ENCODE assay signal across 14 mouse cellular contexts in genomic region chr3:54795806-54796205, GRCm38 (mm10). TPM values are rescaled to one million over a fixed set of nuclear protein-coding genes. Genes with fewer than 3 reads are reported as not detected.
DNase-seq lines count a peak whose midpoint lies in the region; ATAC-seq and TF ChIP-seq lines count a peak whose summit lies in the region.
"Had no signal": no experiment of that assay in that cellular context is flagged by ENCODE, and none has a peak within 500 bp of the region (broad histone marks: within the 10 kb centered on the region; RNA-seq: fewer than 3 reads in every experiment).

No protein-coding gene starts in this region.

- peak; percentile 47 for TF ChIP-seq CTCF in kidney, postnatal 0 days (IDR thresholded peaks at IDR 0.05; ENCODE audit: low read depth)
- TF ChIP-seq CTCF in CH12.LX (conservative IDR thresholded peaks at IDR 0.05 in 1 of 2, IDR thresholded peaks at IDR 0.05 in 1 of 2; ENCODE audit: low read depth in 2 of 2, low read length in 2 of 2), result peak; percentile 45 to 58

- H3K9me3 ChIP-seq in embryonic facial prominence, embryonic 11.5 days (replicated peaks; ENCODE audit: control insufficient read depth, low read length), result no peaks in the 10 kb centered on the region
- peaks cover 9% of the 10 kb centered on the region; the same call in 1 of the 2 replicates for H3K9me3 ChIP-seq in embryonic facial prominence, embryonic 10.5 days
- H3K9me3 ChIP-seq in kidney, postnatal 0 days (replicated peaks; ENCODE audit: low read length), result no peaks in the 10 kb centered on the region
- H3K9me3 ChIP-seq in kidney, embryonic 14.5 days (ENCODE audit: control insufficient read depth, low read length), result peaks cover 6% of the 10 kb centered on the region
- peaks cover 8% of the 10 kb centered on the region for H3K9me3 ChIP-seq in CH12.LX (replicated peaks; ENCODE audit: low read length)

- H3K4me1 ChIP-seq in embryonic facial prominence, embryonic 11.5 days (ENCODE audit: control insufficient read depth, insufficient read depth, low read length), result no peaks in the 10 kb centered on the region
- H3K4me1 ChIP-seq in embryonic facial prominence, embryonic 10.5 days, result peaks cover 3% of the 10 kb centered on the region; the same call in 1 of the 2 replicates
- H3K4me1 ChIP-seq in kidney, postnatal 0 days (replicated peaks; ENCODE audit: insufficient read depth, low read length), result no peaks in the 10 kb centered on the region
- no peaks in the 10 kb centered on the region for H3K4me1 ChIP-seq in kidney, embryonic 14.5 days (ENCODE audit: control insufficient read depth, insufficient read depth, low read length)
- H3K4me1 ChIP-seq in CH12.LX (ENCODE audit: control insufficient read depth in 1 of 2, insufficient read depth in 2 of 2), result no peaks in the 10 kb centered on the region
- H3K4me1 ChIP-seq: hindbrain, embryonic 10.5 days; limb, embryonic 13.5 days; neural tube, embryonic 12.5 days had no signal

- no peak overlapping the region for H3K27ac ChIP-seq in embryonic facial prominence, embryonic 11.5 days (replicated peaks; ENCODE audit: low read depth, low read length)
- H3K27ac ChIP-seq in embryonic facial prominence, embryonic 10.5 days (replicated peaks), result no peak overlapping the region
- H3K27ac ChIP-seq in kidney, postnatal 0 days, result no peak overlapping the region
- H3K27ac ChIP-seq in kidney, embryonic 14.5 days (ENCODE audit: low read depth, low read length), result no peak overlapping the region
- no peak overlapping the region for H3K27ac ChIP-seq in CH12.LX (ENCODE audit: insufficient read depth, low read depth)
- H3K27ac ChIP-seq: hindbrain, embryonic 10.5 days; limb, embryonic 13.5 days; neural tube, embryonic 12.5 days had no signal

- H3K4me3 ChIP-seq in embryonic facial prominence, embryonic 11.5 days (ENCODE audit: low read depth, low read length), result no peak overlapping the region
- no peak overlapping the region for H3K4me3 ChIP-seq in embryonic facial prominence, embryonic 10.5 days
- H3K4me3 ChIP-seq in kidney, postnatal 0 days (replicated peaks; ENCODE audit: low read depth, low read length), result no peak overlapping the region
- no peak overlapping the region for H3K4me3 ChIP-seq in kidney, embryonic 14.5 days (ENCODE audit: low read length)
- no peak overlapping the region for H3K4me3 ChIP-seq in CH12.LX (replicated peaks in 1 of 3; ENCODE audit: low read depth in 2 of 3, low read length in 2 of 3, poor library complexity in 1 of 3)
- H3K4me3 ChIP-seq: hindbrain, embryonic 10.5 days; limb, embryonic 13.5 days; neural tube, embryonic 12.5 days had no signal

- peak; percentile 38 for DNase-seq in embryonic facial prominence, embryonic 11.5 days (ENCODE audit: low spot score)
- DNase-seq in embryonic facial prominence, embryonic 10.5 days (ENCODE audit: low spot score), result no peak
- no peak for DNase-seq in kidney, postnatal 0 days (ENCODE audit: low spot score)
- DNase-seq in CH12.LX (ENCODE audit: extremely low read depth) (no peak), adipocyte (ENCODE audit: low spot score) (peak; percentile 43)
- DNase-seq in urinary bladder, postnatal 10 days (ENCODE audit: low spot score), result no peak
- DNase-seq in ovary, postnatal 14 days (ENCODE audit: low spot score), result no peak
- DNase-seq: adrenal gland, postnatal 25 days had no signal

- no peaks in the 10 kb centered on the region for H3K27me3 ChIP-seq in embryonic facial prominence, embryonic 11.5 days (ENCODE audit: control insufficient read depth, insufficient read depth, low read length)
- H3K27me3 ChIP-seq in embryonic facial prominence, embryonic 10.5 days (replicated peaks; ENCODE audit: low read depth, poor library complexity, severe bottlenecking), result 0 out of 2 replicates have a peak, but pooled peaks cover 10% of the 10 kb centered on the region
- no peaks in the 10 kb centered on the region for H3K27me3 ChIP-seq in kidney, postnatal 0 days (ENCODE audit: insufficient read depth, low read length)
- H3K27me3 ChIP-seq in kidney, embryonic 14.5 days (ENCODE audit: control insufficient read depth, insufficient read depth, low read length), result no peaks in the 10 kb centered on the region
- no peaks in the 10 kb centered on the region for H3K27me3 ChIP-seq in CH12.LX (replicated peaks)
- H3K27me3 ChIP-seq: limb, embryonic 13.5 days; neural tube, embryonic 12.5 days had no signal

- H3K9ac ChIP-seq in embryonic facial prominence, embryonic 11.5 days (replicated peaks; ENCODE audit: low read length), result no peak overlapping the region
- no peak overlapping the region for H3K9ac ChIP-seq in kidney, postnatal 0 days (ENCODE audit: low read depth, low read length)
- no peak overlapping the region for H3K9ac ChIP-seq in kidney, embryonic 14.5 days (ENCODE audit: low read depth, low read length)
- no peak overlapping the region for H3K9ac ChIP-seq in CH12.LX (ENCODE audit: insufficient read depth, low read depth)
- H3K9ac ChIP-seq: limb, embryonic 13.5 days; neural tube, embryonic 12.5 days had no signal

- in situ Hi-C loops in CH12.LX (cut with MboI; ENCODE audit: low pct_ligation_motif_present, low pct_unique_long_range_greater_than_20kb, low sequenced_read_pairs), result no loop called here

- dilution Hi-C loops in CH12.LX (cut with MboI; ENCODE audit: extremely low pct_ligation_motif_present, extremely low pct_unique_long_range_greater_than_20kb, low sequenced_read_pairs), result no loop called here

- no peaks in the 10 kb centered on the region for H3K79me2 ChIP-seq in CH12.LX (replicated peaks; ENCODE audit: control insufficient read depth, extremely low read depth, insufficient read depth, poor library complexity, severe bottlenecking)

- no peak for TF ChIP-seq EP300 in CH12.LX (IDR thresholded peaks at IDR 0.05; ENCODE audit: low read length)

- H3K36me3 ChIP-seq in embryonic facial prominence, embryonic 11.5 days (replicated peaks; ENCODE audit: control insufficient read depth, insufficient read depth, low read depth, low read length), result no peaks in the 10 kb centered on the region
- H3K36me3 ChIP-seq in embryonic facial prominence, embryonic 10.5 days (replicated peaks), result peaks cover 8% of the 10 kb centered on the region
- H3K36me3 ChIP-seq in kidney, postnatal 0 days (ENCODE audit: insufficient read depth, low read length), result 0 out of 2 replicates have a peak, but pooled peaks cover 4% of the 10 kb centered on the region
- H3K36me3 ChIP-seq in kidney, embryonic 14.5 days (ENCODE audit: control insufficient read depth, insufficient read depth, low read length), result peaks cover 3% of the 10 kb centered on the region; the same call in 1 of the 2 replicates
- H3K36me3 ChIP-seq in CH12.LX (replicated peaks in 1 of 2; ENCODE audit: control insufficient read depth in 1 of 2, insufficient read depth in 1 of 2, low read length in 1 of 2), result peaks cover 0 to 2% of the 10 kb centered on the region in 2 experiments
- H3K36me3 ChIP-seq: hindbrain, embryonic 10.5 days; neural tube, embryonic 12.5 days had no signal

- 91% methylated on average over 1 of the region's 1 CpGs for WGBS in embryonic facial prominence, embryonic 11.5 days
- WGBS in embryonic facial prominence, embryonic 10.5 days, result 98% methylated on average over 1 of the region's 1 CpGs
- 94% methylated on average over 1 of the region's 1 CpGs for WGBS in kidney, postnatal 0 days
- WGBS in kidney, embryonic 14.5 days, result 97% methylated on average over 1 of the region's 1 CpGs

- no peak for ATAC-seq in embryonic facial prominence, embryonic 11.5 days (replicated peaks; ENCODE audit: insufficient number of reproducible peaks, low FRiP score, low TSS enrichment, low read depth)
- no peak for ATAC-seq in kidney, postnatal 0 days (replicated peaks; ENCODE audit: low FRiP score, low read depth)
- ATAC-seq in kidney, embryonic 14.5 days (ENCODE audit: low FRiP score, low TSS enrichment), result no peak

- no peak overlapping the region for H3K4me2 ChIP-seq in embryonic facial prominence, embryonic 11.5 days (ENCODE audit: low read depth, low read length)
- no peak overlapping the region for H3K4me2 ChIP-seq in kidney, postnatal 0 days (ENCODE audit: low read length)
- no peak overlapping the region for H3K4me2 ChIP-seq in kidney, embryonic 14.5 days (replicated peaks; ENCODE audit: low read depth, low read length)
- no peak overlapping the region for H3K4me2 ChIP-seq in CH12.LX (ENCODE audit: insufficient read depth, low read depth, poor library complexity, severe bottlenecking)
- H3K4me2 ChIP-seq: limb, embryonic 13.5 days; neural tube, embryonic 12.5 days had no signal

- no peak for TF ChIP-seq POLR2A in CH12.LX (IDR thresholded peaks at IDR 0.05; ENCODE audit: low read depth, low read length)

- peak; percentile 4 for TF ChIP-seq RAD21 in CH12.LX (IDR thresholded peaks at IDR 0.05; ENCODE audit: low read depth, low read length)

TF ChIP-seq in CH12.LX, 34 proteins besides CTCF, POLR2A, EP300 and RAD21:
- no peak for TF ChIP-seq USF1 (IDR thresholded peaks at IDR 0.05; ENCODE audit: low read depth, low read length)
TF ChIP-seq in CH12.LX: peak in this region for 0.

RNA-seq across cellular contexts. Expression of gene Rfxap, which starts 11.8 kb away (rescaled TPM):
- 43.2 and 44.3 TPM in 2 replicates for polyA plus RNA-seq in embryonic facial prominence, embryonic 11.5 days (2014; fragmentation: Nextera tagmentation; extraction: Ambion mirVana)
- polyA plus RNA-seq in embryonic facial prominence, embryonic 10.5 days (2016; fragmentation: Nextera tagmentation; extraction: Ambion mirVana), result 31.3 and 33.1 TPM in 2 replicates
- polyA plus RNA-seq in kidney, postnatal 0 days (2015; fragmentation: Nextera tagmentation; extraction: Ambion mirVana), result 32.5 and 37.9 TPM in 2 replicates
- 50.7 and 60.1 TPM in 2 replicates for polyA plus RNA-seq in kidney, embryonic 14.5 days (2014; fragmentation: Nextera tagmentation; extraction: Ambion mirVana)
- 27.9 and 29.0 TPM in 2 replicates for total RNA-seq in CH12.LX (2012; rRNA removed)
- total RNA-seq in CH12.LX (2014; rRNA removed), result 32.6 and 38.8 TPM in 2 replicates
- 25.8 and 35.0 TPM in 2 replicates for polyA plus RNA-seq in CH12.LX (2012; ENCODE audit: insufficient read length, low read depth)

RNA-seq across cellular contexts. Expression of gene Smad9, which starts 40.4 kb away (rescaled TPM):
- 1.2 TPM in 2 replicates for polyA plus RNA-seq in embryonic facial prominence, embryonic 11.5 days (2014; fragmentation: Nextera tagmentation; extraction: Ambion mirVana)
- 0.42 and 0.73 TPM in 2 replicates for polyA plus RNA-seq in embryonic facial prominence, embryonic 10.5 days (2016; fragmentation: Nextera tagmentation; extraction: Ambion mirVana)
- 0.68 and 0.87 TPM in 2 replicates for polyA plus RNA-seq in kidney, postnatal 0 days (2015; fragmentation: Nextera tagmentation; extraction: Ambion mirVana)
- 1.8 and 1.9 TPM in 2 replicates for polyA plus RNA-seq in kidney, embryonic 14.5 days (2014; fragmentation: Nextera tagmentation; extraction: Ambion mirVana)
- total RNA-seq in CH12.LX (2012; rRNA removed) (0.08 and 0.13 TPM in 2 replicates), CH12.LX (2014; rRNA removed) (0.20 and 0.22 TPM in 2 replicates)
- 0.23 TPM in 2 replicates for polyA plus RNA-seq in CH12.LX (2012; ENCODE audit: insufficient read length, low read depth)
- total RNA-seq: granulocyte monocyte progenitor cell, adult 5-6 weeks; megakaryocyte-erythroid progenitor cell, adult 5-6 weeks had no signal

Comparison
In these comparisons a context has a peak if more than half of its experiments do, and no peak if none do; other contexts are left out.
1. DNase-seq: peak in embryonic facial prominence, embryonic 11.5 days (single experiment) and adipocyte (single experiment); none in embryonic facial prominence, embryonic 10.5 days (single experiment), kidney, postnatal 0 days (single experiment), CH12.LX (single experiment), urinary bladder, postnatal 10 days (single experiment) and ovary, postnatal 14 days (single experiment).